Mouse (Mus musculus) stomach, postnatal 0 days (tissue): Measurements from ENCODE around the gene Ank3. TPM values are rescaled to one million over a fixed set of nuclear protein-coding genes. Genes with fewer than 3 reads are reported as not detected.

Source experiments
- ATAC-seq: fragments of 200-750 bp; cut with Nextera tagmentation; 2 replicates; pipeline ENCODE4 v1.8.0; 2017; ENCODE audit not compliant: low FRiP score, low TSS enrichment
- DNase-seq: peaks from one replicate; pipeline ENCODE4 v3.0.0-alpha.2; 2016; ENCODE audit warnings: low spot score
- H3K27ac ChIP-seq: fragments of 300-500 bp; sonication (generic); replicated peaks from 2 replicates; pipeline ENCODE4 v1.5.1; 2014; ENCODE audit warnings: mild to moderate bottlenecking, control low read depth
- H3K27me3 ChIP-seq: fragments of 300-500 bp; sonication (generic); 2 replicates; pipeline ENCODE4 v1.6.1; 2014; ENCODE audit warnings: low read length; ENCODE audit not compliant: control insufficient read depth, insufficient read depth
- H3K36me3 ChIP-seq: fragments of 300-500 bp; sonication (generic); 2 replicates; pipeline ENCODE4 v1.6.1; 2014; ENCODE audit warnings: low read length, mixed read lengths; ENCODE audit not compliant: control insufficient read depth, insufficient read depth
- H3K4me1 ChIP-seq: fragments of 300-500 bp; sonication (generic); replicated peaks from 2 replicates; pipeline ENCODE4 v1.6.1; 2014; ENCODE audit warnings: antibody characterized with exemption; ENCODE audit not compliant: control insufficient read depth, insufficient read depth
- H3K4me2 ChIP-seq: fragments of 300-500 bp; sonication (generic); replicated peaks from 2 replicates; pipeline ENCODE4 v1.6.1; 2014; ENCODE audit warnings: low read depth, mild to moderate bottlenecking, control low read depth, moderate library complexity
- H3K4me3 ChIP-seq: fragments of 300-500 bp; sonication (generic); 2 replicates; pipeline ENCODE4 v1.5.1; 2014; ENCODE audit warnings: low read depth, low read length, control low read depth
- H3K9ac ChIP-seq: fragments of 300-500 bp; sonication (generic); 2 replicates; pipeline ENCODE4 v1.6.1; 2014; ENCODE audit warnings: mild to moderate bottlenecking, low read length, control low read depth, mixed read lengths
- H3K9me3 ChIP-seq: fragments of 300-500 bp; sonication (generic); 2 replicates; pipeline ENCODE4 v1.6.1; 2016; ENCODE audit warnings: low read length; ENCODE audit not compliant: control insufficient read depth
- CTCF ChIP-seq: IDR thresholded peaks from 2 replicates; pipeline ENCODE4 v1.5.1; 2016; ENCODE audit warnings: antibody characterized with exemption, low read depth, mild to moderate bottlenecking, moderate library complexity
- EP300 ChIP-seq: optimal IDR thresholded peaks from 2 replicates; pipeline ENCODE3; 2016; ENCODE audit warnings: antibody characterized with exemption
- WGBS: fragments of 180-500 bp; shearing (Covaris S2); extraction: QIAGEN DNeasy Blood & Tissue Kit; methylation state at CpG from one replicate; pipeline ENCODE4 v1.1.7; 2014; 5-methylcytosine and 5-hydroxymethylcytosine counted together
- polyA plus RNA-seq: library from polyadenylated mRNA; unstranded; fragments of >200 nt; fragmentation: Nextera tagmentation; extraction: Ambion mirVana; gene quantifications from 2 replicates; pipeline ENCODE4 v1.2.1, GENCODE M21; 2015

The Ank3 gene
- polyA plus RNA-seq, 1 experiment from 2014 or later: 16.0 TPM

- no peak for ATAC-seq
- TF ChIP-seq EP300 (no peak), CTCF (no peak)
- Histone ChIP-seq H3K4me1 (no peaks in the 10 kb centered on the region), H3K27me3 (no peaks in the 10 kb centered on the region), H3K4me3 (no peak overlapping the region), H3K27ac (no peak overlapping the region), H3K4me2 (no peak overlapping the region), H3K9ac (no peak overlapping the region), H3K9me3 (no peaks in the 10 kb centered on the region), H3K36me3 (no peaks in the 10 kb centered on the region)
- DNase-seq: no peak
- 62% methylated on average over 4 of the region's 4 CpGs for WGBS
These were observed 68.0 kb downstream of the Ank3 start for GRCm38 (mm10) chr10:69466586-69466985.

DNA sequence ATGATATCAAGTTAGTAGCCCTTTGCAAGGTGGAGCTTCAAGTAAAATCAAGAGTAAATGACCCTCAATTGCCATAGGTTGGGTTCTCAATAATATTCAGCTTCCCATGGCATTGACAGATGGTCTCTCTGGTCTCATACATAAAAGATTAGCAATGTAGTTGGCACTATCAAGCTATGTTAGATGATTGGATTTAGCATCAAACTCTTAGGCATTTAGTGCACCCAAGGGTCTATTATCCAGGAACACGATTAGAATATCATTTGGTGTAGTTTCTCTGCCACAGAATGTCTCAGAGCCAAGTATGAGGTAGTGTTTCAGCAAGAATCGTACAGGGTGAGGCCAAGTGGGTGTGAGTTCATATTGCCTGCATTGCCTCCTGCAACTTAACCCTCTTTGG lies 68.6 kb downstream of the Ank3 start:
- H3K27ac ChIP-seq: no peak overlapping the region
- no peak overlapping the region for H3K4me2 ChIP-seq
- no peaks in the 10 kb centered on the region for H3K36me3 ChIP-seq
- no peaks in the 10 kb centered on the region for H3K27me3 ChIP-seq
- DNase-seq: no peak
- WGBS: 51% methylated on average over 2 of the region's 2 CpGs
- TF ChIP-seq EP300 (no peak), CTCF (no peak)
- H3K9me3 ChIP-seq: no peaks in the 10 kb centered on the region
- H3K4me1 ChIP-seq: no peaks in the 10 kb centered on the region
- ATAC-seq: no peak
- H3K4me3 ChIP-seq: no peak overlapping the region
- no peak overlapping the region for H3K9ac ChIP-seq

DNA sequence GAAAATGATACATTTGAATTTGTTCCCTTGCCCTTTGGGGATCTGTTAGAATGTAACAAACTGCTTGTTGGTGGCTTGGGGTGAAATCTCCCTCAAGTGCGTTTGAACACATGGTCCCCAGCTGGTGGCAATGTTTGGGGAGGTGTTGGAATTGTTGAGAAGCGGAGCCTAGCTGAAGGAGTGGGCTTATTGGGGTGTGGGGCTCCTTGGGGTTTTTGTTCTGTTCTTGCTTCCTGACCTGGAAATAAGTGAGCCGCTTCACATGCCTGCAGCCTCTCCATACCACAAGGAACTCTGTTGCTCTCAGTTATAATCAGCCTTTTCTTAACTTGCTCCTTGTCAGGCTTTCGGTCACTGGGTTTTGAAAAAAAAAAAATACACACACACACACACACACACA lies 73.3 kb downstream of the Ank3 start:
- no peaks in the 10 kb centered on the region for H3K9me3 ChIP-seq
- ATAC-seq (no peak), DNase-seq (no peak)
- no peaks in the 10 kb centered on the region for H3K27me3 ChIP-seq
- H3K4me2 ChIP-seq: no peak overlapping the region
- no peak overlapping the region for H3K9ac ChIP-seq
- H3K4me3 ChIP-seq: no peak overlapping the region
- H3K36me3 ChIP-seq: no peaks in the 10 kb centered on the region
- no peak for TF ChIP-seq EP300
- no peak for TF ChIP-seq CTCF
- H3K27ac ChIP-seq: no peak overlapping the region
- H3K4me1 ChIP-seq: no peaks in the 10 kb centered on the region
- 84% methylated on average over 4 of the region's 4 CpGs for WGBS

GRCm38 (mm10) chr10:69476871-69477270 lies 78.3 kb downstream of the Ank3 start:
- DNase-seq: no peak
- ATAC-seq: no peak
- no peak overlapping the region for H3K4me2 ChIP-seq
- H3K36me3 ChIP-seq: no peaks in the 10 kb centered on the region
- H3K27me3 ChIP-seq: no peaks in the 10 kb centered on the region
- no peak overlapping the region for H3K27ac ChIP-seq
- no peaks in the 10 kb centered on the region for H3K9me3 ChIP-seq
- no peak overlapping the region for H3K9ac ChIP-seq
- TF ChIP-seq EP300 (no peak), CTCF (no peak)
- no peak overlapping the region for H3K4me3 ChIP-seq
- H3K4me1 ChIP-seq: no peaks in the 10 kb centered on the region
- 23% methylated on average over 1 of the region's 1 CpGs for WGBS

GRCm38 (mm10) chr10:69477656-69478055 lies 79.1 kb downstream of the Ank3 start:
- no peak for ATAC-seq
- DNase-seq: no peak
- Histone ChIP-seq H3K9me3 (no peaks in the 10 kb centered on the region), H3K4me2 (no peak overlapping the region), H3K36me3 (no peaks in the 10 kb centered on the region), H3K4me1 (no peaks in the 10 kb centered on the region), H3K4me3 (no peak overlapping the region), H3K27me3 (no peaks in the 10 kb centered on the region), H3K27ac (no peak overlapping the region), H3K9ac (no peak overlapping the region)
- TF ChIP-seq EP300 (no peak), CTCF (no peak)
- 45% methylated on average over 2 of the region's 2 CpGs for WGBS

GRCm38 (mm10) chr10:69478831-69479230 lies 80.3 kb downstream of the Ank3 start:
- TF ChIP-seq CTCF (no peak), EP300 (no peak)

More at GRCm38 (mm10) chr10:69478831-69479230, 80.3 kb downstream of the Ank3 start:
- Histone ChIP-seq H3K9ac (no peak overlapping the region), H3K27me3 (no peaks in the 10 kb centered on the region), H3K9me3 (no peaks in the 10 kb centered on the region), H3K4me1 (no peaks in the 10 kb centered on the region), H3K4me2 (no peak overlapping the region), H3K27ac (no peak overlapping the region), H3K4me3 (no peak overlapping the region), H3K36me3 (no peaks in the 10 kb centered on the region)
- 54% methylated on average over 3 of the region's 3 CpGs for WGBS
- DNase-seq (no peak), ATAC-seq (no peak)
